9 mouse cellular contexts compared by ENCODE assay signal in the genomic region with DNA sequence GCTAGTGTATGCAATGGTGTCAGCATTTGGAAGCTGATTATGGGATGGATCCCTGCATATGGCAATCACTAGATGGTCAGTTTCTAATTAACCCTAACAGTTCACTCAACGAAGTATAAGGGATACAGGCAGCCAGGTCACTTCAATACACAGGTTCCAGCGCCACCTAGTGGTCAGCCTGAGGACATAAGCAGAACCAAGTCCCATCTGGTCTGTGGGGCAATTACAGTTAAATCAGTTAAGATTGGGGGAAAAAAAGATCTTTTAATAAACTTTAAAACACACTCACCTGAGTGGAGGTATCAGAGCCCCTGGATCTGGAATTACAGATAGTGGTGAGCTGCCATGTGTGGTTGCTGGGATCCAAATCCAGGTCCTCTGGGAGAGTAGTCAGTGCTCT. TPM values are rescaled to one million over a fixed set of nuclear protein-coding genes. Genes with fewer than 3 reads are reported as not detected.
A peak's percentile ranks its signal among the peaks of the same experiment; 100 is the strongest.
DNase-seq lines count a peak whose midpoint lies in the region; ATAC-seq lines count a peak whose summit lies in the region.
"Had no signal": no experiment of that assay in that cellular context is flagged by ENCODE, and none has a peak within 500 bp of the region (broad histone marks: within the 10 kb centered on the region; RNA-seq: fewer than 3 reads in every experiment).

No protein-coding gene starts in this region.

- H3K4me2 ChIP-seq in forebrain, embryonic 14.5 days (ENCODE audit: low read length), result no peak overlapping the region
- H3K4me2 ChIP-seq in forebrain, embryonic 13.5 days, result no peak overlapping the region

- DNase-seq in forebrain, embryonic 14.5 days (ENCODE audit: low spot score), result peak; percentile 87
- peak; percentile 45 for DNase-seq in WW6 (ENCODE audit: low read depth, low spot score)
- DNase-seq in cerebellum, postnatal 10 days, result peak; percentile 92 to 95
- peak; percentile 65 to 89 for DNase-seq in layer of hippocampus, postnatal 25 days (ENCODE audit: extremely low spot score in 1 of 2, low spot score in 1 of 2)
- DNase-seq in spleen, adult 18-20 months, result peak; percentile 49 to 67

- 0% methylated on average over 2 of the region's 2 CpGs for WGBS in forebrain, embryonic 14.5 days
- WGBS in forebrain, embryonic 13.5 days, result 0% methylated on average over 2 of the region's 2 CpGs

- no peak overlapping the region for H3K9ac ChIP-seq in forebrain, embryonic 14.5 days (ENCODE audit: low read length)
- no peak overlapping the region for H3K9ac ChIP-seq in forebrain, embryonic 13.5 days

- no peaks in the 10 kb centered on the region for H3K36me3 ChIP-seq in forebrain, embryonic 14.5 days (ENCODE audit: control insufficient read depth, insufficient read depth, low read length)
- no peaks in the 10 kb centered on the region for H3K36me3 ChIP-seq in forebrain, embryonic 13.5 days (ENCODE audit: poor library complexity, severe bottlenecking)

- H3K27ac ChIP-seq in forebrain, embryonic 14.5 days (ENCODE audit: low read depth, low read length), result no peak overlapping the region
- no peak overlapping the region for H3K27ac ChIP-seq in forebrain, embryonic 13.5 days

- no peak for ATAC-seq in forebrain, embryonic 14.5 days
- no peak for ATAC-seq in forebrain, embryonic 13.5 days
- ATAC-seq in granulocyte monocyte progenitor cell, adult 5-6 weeks (replicated peaks; ENCODE audit: poor library complexity, severe bottlenecking), result peak; percentile 66
- ATAC-seq in megakaryocyte progenitor cell, adult 5-6 weeks (replicated peaks; ENCODE audit: poor library complexity), result peak; percentile 67

- no peaks in the 10 kb centered on the region for H3K9me3 ChIP-seq in forebrain, embryonic 14.5 days (replicated peaks; ENCODE audit: control insufficient read depth, low read length)
- H3K9me3 ChIP-seq in forebrain, embryonic 13.5 days (replicated peaks), result no peaks in the 10 kb centered on the region
- H3K9me3 ChIP-seq: megakaryocyte, embryonic 14.5 days had no signal

- H3K4me1 ChIP-seq in forebrain, embryonic 14.5 days (ENCODE audit: control insufficient read depth, insufficient read depth, low read length), result no peaks in the 10 kb centered on the region
- peaks cover 5% of the 10 kb centered on the region for H3K4me1 ChIP-seq in forebrain, embryonic 13.5 days

- H3K4me3 ChIP-seq in forebrain, embryonic 14.5 days (ENCODE audit: low read depth, low read length), result no peak overlapping the region
- H3K4me3 ChIP-seq in forebrain, embryonic 13.5 days, result no peak overlapping the region
- H3K4me3 ChIP-seq: megakaryocyte, embryonic 14.5 days had no signal

- no peaks in the 10 kb centered on the region for H3K27me3 ChIP-seq in forebrain, embryonic 14.5 days (replicated peaks; ENCODE audit: control insufficient read depth, insufficient read depth, low read length)
- H3K27me3 ChIP-seq in forebrain, embryonic 13.5 days, result no peaks in the 10 kb centered on the region

RNA-seq across cellular contexts. Expression of gene Clec18a, which starts 2.1 kb away (rescaled TPM):
- polyA plus RNA-seq in forebrain, embryonic 14.5 days (2014; fragmentation: Nextera tagmentation; extraction: Ambion mirVana), result 0.42 and 0.61 TPM in 2 replicates
- polyA plus RNA-seq in forebrain, embryonic 13.5 days (2015; fragmentation: Nextera tagmentation; extraction: Ambion mirVana), result 0.15 and 0.22 TPM in 2 replicates
- total RNA-seq in granulocyte monocyte progenitor cell, adult 5-6 weeks (2014; fragmentation: Nextera tagmentation), result not detected in 2 replicates
- total RNA-seq in granulocyte monocyte progenitor cell, adult 5-6 weeks (2017), result 0.13 TPM in 1 of 2 replicates, not detected in the other
- total RNA-seq in layer of hippocampus, postnatal 25 days (2021), result 1 to 10 TPM; 1.5 to 1.8 TPM
- total RNA-seq in megakaryocyte progenitor cell, adult 5-6 weeks (2015), result not detected in 2 replicates
- total RNA-seq in megakaryocyte progenitor cell, adult 5-6 weeks (2017), result not detected in 2 replicates

RNA-seq across cellular contexts. Expression of gene Pdpr, which starts 4.3 kb away (rescaled TPM):
- polyA plus RNA-seq in forebrain, embryonic 14.5 days (2014; fragmentation: Nextera tagmentation; extraction: Ambion mirVana), result 6.7 and 7.7 TPM in 2 replicates
- 11.5 and 13.4 TPM in 2 replicates for polyA plus RNA-seq in forebrain, embryonic 13.5 days (2015; fragmentation: Nextera tagmentation; extraction: Ambion mirVana)
- total RNA-seq in granulocyte monocyte progenitor cell, adult 5-6 weeks (2014; fragmentation: Nextera tagmentation), result 11.5 and 15.4 TPM in 2 replicates
- total RNA-seq in granulocyte monocyte progenitor cell, adult 5-6 weeks (2017), result 16.9 and 18.5 TPM in 2 replicates
- total RNA-seq in layer of hippocampus, postnatal 25 days (2021), result 10 to 100 TPM; 27.2 to 31.4 TPM
- total RNA-seq in megakaryocyte progenitor cell, adult 5-6 weeks (2015), result 9.7 and 10.7 TPM in 2 replicates
- total RNA-seq in megakaryocyte progenitor cell, adult 5-6 weeks (2017), result 15.0 and 22.2 TPM in 2 replicates

RNA-seq across cellular contexts. Expression of gene Exosc6, which starts 34.0 kb away (rescaled TPM):
- not detected in 2 replicates for polyA plus RNA-seq in forebrain, embryonic 14.5 days (2014; fragmentation: Nextera tagmentation; extraction: Ambion mirVana)
- not detected in 2 replicates for polyA plus RNA-seq in forebrain, embryonic 13.5 days (2015; fragmentation: Nextera tagmentation; extraction: Ambion mirVana)
- total RNA-seq in granulocyte monocyte progenitor cell, adult 5-6 weeks (2014; fragmentation: Nextera tagmentation), result 11.5 and 12.5 TPM in 2 replicates
- 31.8 and 32.7 TPM in 2 replicates for total RNA-seq in granulocyte monocyte progenitor cell, adult 5-6 weeks (2017)
- not detected for total RNA-seq in layer of hippocampus, postnatal 25 days (2021)
- total RNA-seq in megakaryocyte progenitor cell, adult 5-6 weeks (2015), result 21.2 and 23.0 TPM in 2 replicates
- 33.2 and 37.7 TPM in 2 replicates for total RNA-seq in megakaryocyte progenitor cell, adult 5-6 weeks (2017)

RNA-seq across cellular contexts. Expression of gene Aars, which starts 57.2 kb away (rescaled TPM):
- polyA plus RNA-seq in forebrain, embryonic 14.5 days (2014; fragmentation: Nextera tagmentation; extraction: Ambion mirVana), result 61.8 and 64.7 TPM in 2 replicates
- 62.6 and 69.7 TPM in 2 replicates for polyA plus RNA-seq in forebrain, embryonic 13.5 days (2015; fragmentation: Nextera tagmentation; extraction: Ambion mirVana)
- 30.7 and 40.0 TPM in 2 replicates for total RNA-seq in granulocyte monocyte progenitor cell, adult 5-6 weeks (2014; fragmentation: Nextera tagmentation)
- total RNA-seq in granulocyte monocyte progenitor cell, adult 5-6 weeks (2017), result 44.4 and 45.5 TPM in 2 replicates
- 10 to 100 TPM; 79.5 to 85.2 TPM for total RNA-seq in layer of hippocampus, postnatal 25 days (2021)
- 12.8 and 15.5 TPM in 2 replicates for total RNA-seq in megakaryocyte progenitor cell, adult 5-6 weeks (2015)
- total RNA-seq in megakaryocyte progenitor cell, adult 5-6 weeks (2017), result 38.3 and 47.6 TPM in 2 replicates

RNA-seq across cellular contexts. Expression of gene Ddx19b, which starts 58.6 kb away (rescaled TPM):
- 7.0 and 7.2 TPM in 2 replicates for polyA plus RNA-seq in forebrain, embryonic 14.5 days (2014; fragmentation: Nextera tagmentation; extraction: Ambion mirVana)
- 8.4 and 9.9 TPM in 2 replicates for polyA plus RNA-seq in forebrain, embryonic 13.5 days (2015; fragmentation: Nextera tagmentation; extraction: Ambion mirVana)
- total RNA-seq in granulocyte monocyte progenitor cell, adult 5-6 weeks (2014; fragmentation: Nextera tagmentation), result 7.8 and 22.1 TPM in 2 replicates
- total RNA-seq in granulocyte monocyte progenitor cell, adult 5-6 weeks (2017), result 13.5 and 16.9 TPM in 2 replicates
- total RNA-seq in layer of hippocampus, postnatal 25 days (2021), result 10 to 100 TPM; 20.4 to 22.2 TPM
- 5.8 and 7.0 TPM in 2 replicates for total RNA-seq in megakaryocyte progenitor cell, adult 5-6 weeks (2015)
- 14.0 and 14.9 TPM in 2 replicates for total RNA-seq in megakaryocyte progenitor cell, adult 5-6 weeks (2017)

Comparison
In these comparisons a context has a peak if more than half of its experiments do, and no peak if none do; other contexts are left out.
1. ATAC-seq: peak in granulocyte monocyte progenitor cell, adult 5-6 weeks (single experiment) and megakaryocyte progenitor cell, adult 5-6 weeks (single experiment); none in forebrain, embryonic 14.5 days (single experiment) and forebrain, embryonic 13.5 days (single experiment).
2. RNA of gene Exosc6, which starts 34.0 kb away (total RNA-seq): 21.2 to 37.7 TPM in megakaryocyte progenitor cell, adult 5-6 weeks and 11.5 to 32.7 TPM in granulocyte monocyte progenitor cell, adult 5-6 weeks; not detected in layer of hippocampus, postnatal 25 days; every median in the first group is over 10 times any median in the second.
3. Peak in every context shown above with its lines, with median percentiles within 50 percentile points of each other: DNase-seq.